Mouse (Mus musculus) left cerebral cortex, postnatal 10 days (tissue): ENCODE results near the gene Akt1. TPM values are rescaled to one million over a fixed set of nuclear protein-coding genes. Genes with fewer than 3 reads are reported as not detected.

ENCODE experiments used
- DNase-seq, 2 experiments: peaks; one replicate each; pipeline ENCODE4 v3.0.0; 2021 to 2022; ENCODE audit warnings: low spot score in 2 of 2, mixed read lengths in 1 of 2; ENCODE audit errors: extremely low spot score in 1 of 2
- intact Hi-C: fragments of 180-260 bp; cut with DNase I; formaldehyde crosslinking; loops from one replicate; pipeline ENCODE4 v1.15.1; 2025
- total RNA-seq, 2 experiments: library from RNA; stranded (reverse); gene quantifications; 2 replicates each; pipeline ENCODE4 v1.2.3; 2021

Gene Akt1
- 100 to 1,000 TPM; 166 to 169 TPM for total RNA-seq

- intact Hi-C loops: no loop called here
- DNase-seq: peak in 1 of 2 experiments; percentile 61
Observed at GRCm38 (mm10) chr12:112674132-112675011, at the start of gene Akt1. Gene Akt1 (minus strand): TSS chr12:112674884.

- DNase-seq: peak in 1 of 2 experiments; percentile 78
- intact Hi-C loops: no loop called here
Observed at GRCm38 (mm10) chr12:112724077-112724805, 49.6 kb upstream of the Akt1 start.

- intact Hi-C loops: no loop called here
- DNase-seq: no peak
Observed at GRCm38 (mm10) chr12:112723445-112723844, 48.8 kb upstream of the Akt1 start.

GRCm38 (mm10) chr12:112723028-112723330 lies 48.3 kb upstream of the Akt1 start:
- intact Hi-C loops: no loop called here
- no peak for DNase-seq

GRCm38 (mm10) chr12:112722240-112723027 lies 47.8 kb upstream of the Akt1 start:
- peak in 1 of 2 experiments; percentile 77 for DNase-seq
- intact Hi-C loops: no loop called here

GRCm38 (mm10) chr12:112721424-112722239 lies 46.9 kb upstream of the Akt1 start:
- intact Hi-C loops: no loop called here
- no peak for DNase-seq

- no peak for DNase-seq
- intact Hi-C loops: no loop called here
Observed at GRCm38 (mm10) chr12:112720890-112721423, 46.3 kb upstream of the Akt1 start.

- no peak for DNase-seq
- intact Hi-C loops: no loop called here
Observed at GRCm38 (mm10) chr12:112720216-112720615, 45.5 kb upstream of the Akt1 start, which contains the start of gene Cep170b. Gene Cep170b (plus strand): TSS chr12:112720455.

GRCm38 (mm10) chr12:112718995-112719394 lies 44.3 kb upstream of the Akt1 start:
- intact Hi-C loops: no loop called here
- DNase-seq: no peak

GRCm38 (mm10) chr12:112717140-112717539 lies 42.5 kb upstream of the Akt1 start:
- intact Hi-C loops: no loop called here
- no peak for DNase-seq

GRCm38 (mm10) chr12:112713984-112714383 lies 39.3 kb upstream of the Akt1 start:
- intact Hi-C loops: no loop called here
- DNase-seq: peak in 1 of 2 experiments; percentile 59

GRCm38 (mm10) chr12:112707573-112707869 lies 32.8 kb upstream of the Akt1 start:
- intact Hi-C loops: loop anchor here (5.0 kb wide), 1 partner anchor 50 kb away; no protein-coding TSS in a partner anchor
- no peak for DNase-seq

- DNase-seq: peak; percentile 80 to 86
- intact Hi-C loops: loop anchor here (5.0 kb wide), 1 partner anchor 50 kb away; no protein-coding TSS in a partner anchor
Observed at GRCm38 (mm10) chr12:112706704-112707572, 32.3 kb upstream of the Akt1 start.

GRCm38 (mm10) chr12:112702374-112703320 lies 28.0 kb upstream of the Akt1 start:
- DNase-seq: no peak

GRCm38 (mm10) chr12:112700522-112700921 lies 25.8 kb upstream of the Akt1 start:
- no peak for DNase-seq
- intact Hi-C loops: no loop called here

More at GRCm38 (mm10) chr12:112702374-112703320, 28.0 kb upstream of the Akt1 start:
- intact Hi-C loops: no loop called here

GRCm38 (mm10) chr12:112696806-112697425 lies 22.2 kb upstream of the Akt1 start:
- no peak for DNase-seq
- intact Hi-C loops: no loop called here
